ENCODE assay signal across 18 mouse cellular contexts in the genomic region with DNA sequence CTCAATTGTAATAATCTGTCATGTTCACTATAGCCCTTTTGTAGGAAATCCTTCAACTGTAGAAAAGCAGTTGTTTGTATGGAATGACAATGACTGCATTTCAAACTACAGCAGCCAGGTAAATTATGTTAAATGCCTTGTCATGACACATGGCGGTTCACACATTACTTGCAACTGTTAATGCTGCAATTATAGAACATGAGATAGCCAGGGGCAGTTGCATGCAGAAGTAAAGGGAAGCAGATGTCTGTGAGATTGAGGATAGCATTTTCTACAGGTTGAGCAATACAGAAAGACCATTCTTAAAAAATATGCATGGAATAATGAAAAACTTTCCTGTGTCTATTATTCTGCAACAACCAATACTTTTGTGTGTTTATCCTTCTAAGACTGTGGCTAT.
"Had no signal": no experiment of that assay in that cellular context is flagged by ENCODE, and none has a peak within 500 bp of the region (broad histone marks: within the 10 kb centered on the region; RNA-seq: fewer than 3 reads in every experiment).

No protein-coding gene starts in this region.

- H3K4me3 ChIP-seq: lung, embryonic 15.5 days; midbrain, embryonic 12.5 days; midbrain, embryonic 15.5 days; neural tube, embryonic 12.5 days had no signal

- H3K4me1 ChIP-seq: lung, embryonic 15.5 days had no signal

- ATAC-seq: lung, postnatal 0 days; midbrain, embryonic 15.5 days had no signal

- H3K9ac ChIP-seq: liver, embryonic 14.5 days; lung, embryonic 15.5 days; midbrain, embryonic 12.5 days; midbrain, embryonic 15.5 days; neural tube, embryonic 12.5 days had no signal

- H3K27me3 ChIP-seq: lung, embryonic 15.5 days; midbrain, embryonic 12.5 days; midbrain, embryonic 15.5 days; neural tube, embryonic 12.5 days had no signal

- DNase-seq: lung, adult 2 months; lung, postnatal 14 days; lung, postnatal 36 days; retina, postnatal 1 day; right cerebral cortex, adult 18-20 months; right cerebral cortex, postnatal 25 days; right cerebral cortex, postnatal 4 days; spleen, adult 18-20 months; thymus, adult 18-20 months; thymus, postnatal 14 days; thymus, postnatal 36 days had no signal

- H3K36me3 ChIP-seq: lung, embryonic 15.5 days; midbrain, embryonic 12.5 days; midbrain, embryonic 15.5 days; neural tube, embryonic 12.5 days had no signal

- H3K27ac ChIP-seq: liver, embryonic 14.5 days; lung, embryonic 15.5 days; macrophage; midbrain, embryonic 12.5 days; midbrain, embryonic 15.5 days; neural tube, embryonic 12.5 days had no signal

- H3K9me3 ChIP-seq: lung, embryonic 15.5 days; midbrain, embryonic 12.5 days; midbrain, embryonic 15.5 days; neural tube, embryonic 12.5 days had no signal

- H3K4me2 ChIP-seq: lung, embryonic 15.5 days; midbrain, embryonic 12.5 days; midbrain, embryonic 15.5 days; neural tube, embryonic 12.5 days had no signal
